Mouse (Mus musculus) kidney, adult 2 months (tissue): ENCODE results near the gene Isca2.

Experiments
- CTCF ChIP-seq: fragments of 200-500 bp; conservative IDR thresholded peaks from 2 replicates; pipeline ENCODE4 v1.5.1; 2011; ENCODE audit warnings: low read depth, mild to moderate bottlenecking, control low read depth, low read length, moderate library complexity, mixed read lengths; ENCODE audit not compliant: insufficient read depth, insufficient read length
- POLR2A ChIP-seq: fragments of 200-500 bp; IDR thresholded peaks from one replicate; pipeline ENCODE4 v1.6.1; 2011; ENCODE audit warnings: low read depth, low read length, control low read depth

DNA sequence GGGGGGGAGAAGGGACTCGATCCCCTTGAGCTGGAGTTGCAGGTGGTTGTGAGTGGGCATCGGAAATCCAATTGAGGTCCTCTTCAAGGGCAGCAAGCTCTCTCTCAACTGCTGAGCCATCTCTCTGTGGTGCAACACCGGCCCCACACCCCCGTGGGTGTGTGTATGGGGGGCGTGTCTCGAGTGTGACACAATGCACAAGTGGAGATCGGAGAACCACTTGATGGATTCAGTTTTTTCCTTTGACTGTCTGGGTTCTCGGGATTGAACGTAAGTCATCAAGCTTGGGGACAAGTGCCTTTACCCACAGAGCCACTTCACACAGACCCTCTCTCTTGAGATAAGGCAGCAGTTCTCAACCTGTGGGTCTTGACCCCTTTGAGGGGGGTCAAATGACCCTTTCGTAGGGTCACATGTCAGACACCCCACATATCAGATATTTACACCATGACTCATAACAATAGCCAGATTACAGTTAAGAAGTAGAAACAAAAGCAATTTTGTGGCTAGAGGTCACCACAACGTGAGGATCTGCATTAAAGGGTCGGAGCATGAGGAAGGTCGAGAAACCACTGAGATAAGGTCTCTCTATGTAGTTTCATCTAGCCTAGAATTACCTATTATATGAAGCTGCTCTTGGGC lies 9.4 kb upstream of the Isca2 start:
- TF ChIP-seq POLR2A (no peak), CTCF (no peak)
